Mouse (Mus musculus): ENCODE data around the gene Dok7. TPM values are rescaled to one million over a fixed set of nuclear protein-coding genes. Genes with fewer than 3 reads are reported as not detected.

Gene Dok7
- polyA plus RNA-seq, 1 experiment from 2014 or later: 10.4 TPM

DNA sequence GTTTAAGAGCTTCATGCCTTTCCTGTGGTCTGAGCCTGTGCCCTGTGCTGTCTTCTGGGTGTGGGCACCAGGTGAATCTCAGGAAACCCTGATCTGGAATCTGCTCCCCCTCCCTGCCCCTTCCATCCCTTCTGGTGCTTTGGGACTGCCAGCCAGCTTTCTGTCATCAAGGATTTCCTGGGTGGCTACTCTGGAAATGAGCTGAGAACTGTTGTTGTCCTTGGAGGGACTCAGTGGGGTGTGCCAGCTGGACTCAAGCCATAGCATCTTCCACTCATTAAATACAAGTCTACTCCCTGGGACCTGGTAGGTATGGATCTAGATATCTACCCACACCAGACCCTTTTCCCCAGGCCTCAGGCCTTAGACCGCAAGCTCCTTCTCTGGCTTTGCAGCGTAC, 61.9 kb downstream of the Dok7 start:
- H3K27ac ChIP-seq (ENCODE audit: low read length): no peak overlapping the region

DNA sequence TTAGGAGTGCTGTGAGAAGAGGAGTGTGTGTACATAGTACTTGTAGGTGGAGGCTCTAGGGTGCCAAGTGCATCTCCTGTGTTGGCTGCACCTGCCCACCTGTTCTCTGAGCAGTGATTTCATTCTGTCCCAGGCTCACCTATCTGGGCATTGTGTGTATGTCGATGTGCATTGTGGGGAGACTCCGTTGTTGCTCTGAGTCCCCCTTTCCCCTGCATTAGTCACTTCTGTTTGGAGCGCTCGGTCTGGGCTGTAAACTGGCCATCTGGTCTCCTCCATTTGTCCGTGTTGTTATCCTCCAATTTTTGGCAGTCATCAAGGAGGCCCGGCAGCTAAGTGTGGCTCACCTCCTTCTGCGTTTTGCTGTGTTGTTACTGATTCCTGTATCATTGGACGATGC, 63.5 kb downstream of the Dok7 start:
- no peak overlapping the region for H3K27ac ChIP-seq (ENCODE audit: low read length)
- ATAC-seq: no peak
- 81% methylated on average over 8 of the region's 8 CpGs for WGBS
- no peak overlapping the region for H3K4me2 ChIP-seq (ENCODE audit: low read length)
- H3K4me3 ChIP-seq (ENCODE audit: low read depth, low read length): no peak overlapping the region
- no peaks in the 10 kb centered on the region for H3K36me3 ChIP-seq (ENCODE audit: control insufficient read depth, insufficient read depth, low read length)
- no peaks in the 10 kb centered on the region for H3K9me3 ChIP-seq (replicated peaks; ENCODE audit: control insufficient read depth, low read length, poor library complexity, severe bottlenecking)
- H3K27me3 ChIP-seq (ENCODE audit: control insufficient read depth, insufficient read depth, low read depth, low read length): no peaks in the 10 kb centered on the region
- H3K4me1 ChIP-seq (ENCODE audit: control insufficient read depth, insufficient read depth, low read length): no peaks in the 10 kb centered on the region
- no peak overlapping the region for H3K9ac ChIP-seq (ENCODE audit: low read depth, low read length)

More for the DNA sequence above, 61.9 kb downstream of the Dok7 start:
- WGBS: 93% methylated on average over 2 of the region's 2 CpGs
- Histone ChIP-seq H3K4me2 (ENCODE audit: low read length) (no peak overlapping the region), H3K9ac (ENCODE audit: low read depth, low read length) (no peak overlapping the region), H3K9me3 (replicated peaks; ENCODE audit: control insufficient read depth, low read length, poor library complexity, severe bottlenecking) (no peaks in the 10 kb centered on the region), H3K4me1 (ENCODE audit: control insufficient read depth, insufficient read depth, low read length) (no peaks in the 10 kb centered on the region), H3K27me3 (ENCODE audit: control insufficient read depth, insufficient read depth, low read depth, low read length) (no peaks in the 10 kb centered on the region), H3K36me3 (ENCODE audit: control insufficient read depth, insufficient read depth, low read length) (no peaks in the 10 kb centered on the region), H3K4me3 (ENCODE audit: low read depth, low read length) (no peak overlapping the region)
- no peak for ATAC-seq

DNA sequence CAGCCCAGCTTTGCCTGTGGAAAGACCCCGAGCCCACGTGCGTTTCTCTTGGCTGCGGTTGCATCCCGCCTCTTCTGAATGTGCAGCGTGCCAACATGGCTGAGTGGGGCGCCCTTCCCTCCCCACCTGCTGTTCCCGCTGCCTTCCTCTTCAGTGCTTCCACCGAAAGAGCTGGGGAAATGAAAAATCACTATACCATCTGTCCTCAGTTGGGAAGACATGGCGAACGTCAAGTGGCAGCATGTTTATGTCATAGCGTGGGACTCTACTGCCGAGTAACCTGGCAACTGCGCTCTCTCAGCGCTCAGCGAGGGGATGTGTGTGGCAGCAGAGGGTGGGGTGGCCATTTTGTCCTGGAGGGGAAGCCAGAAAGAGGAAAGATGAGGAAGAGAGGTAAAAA, 72.6 kb downstream of the Dok7 start:
- Histone ChIP-seq H3K4me1 (ENCODE audit: control insufficient read depth, insufficient read depth, low read length) (no peaks in the 10 kb centered on the region), H3K4me2 (ENCODE audit: low read length) (no peak overlapping the region), H3K27ac (ENCODE audit: low read length) (no peak overlapping the region), H3K36me3 (ENCODE audit: control insufficient read depth, insufficient read depth, low read length) (no peaks in the 10 kb centered on the region), H3K9ac (ENCODE audit: low read depth, low read length) (no peak overlapping the region), H3K9me3 (replicated peaks; ENCODE audit: control insufficient read depth, low read length, poor library complexity, severe bottlenecking) (no peaks in the 10 kb centered on the region), H3K4me3 (ENCODE audit: low read depth, low read length) (no peak overlapping the region), H3K27me3 (ENCODE audit: control insufficient read depth, insufficient read depth, low read depth, low read length) (no peaks in the 10 kb centered on the region)
- 84% methylated on average over 16 of the region's 16 CpGs for WGBS
- no peak for ATAC-seq

DNA sequence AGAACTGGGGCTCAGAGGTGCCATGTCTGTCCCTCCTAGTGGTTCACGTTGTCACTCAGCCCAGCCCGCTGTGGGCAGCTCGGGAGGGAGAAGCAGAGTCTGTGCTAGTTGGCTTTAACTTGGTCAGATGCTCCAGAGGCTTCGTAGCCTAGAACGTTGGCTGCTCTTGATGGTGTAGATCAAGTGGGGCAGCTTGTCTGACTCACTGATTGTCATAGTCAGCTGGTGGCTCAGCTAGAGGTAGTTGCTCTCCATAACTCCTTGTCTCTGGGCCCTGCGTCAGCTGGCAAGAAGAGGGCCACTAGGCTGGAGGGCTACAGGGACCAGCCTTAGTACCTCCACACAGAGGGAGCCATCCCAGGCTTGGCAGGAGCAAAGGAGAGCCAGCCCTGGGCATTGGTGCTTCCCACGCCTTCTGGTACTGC, 73.2 kb downstream of the Dok7 start:
- ATAC-seq: no peak
- 93% methylated on average over 7 of the region's 7 CpGs for WGBS

DNA sequence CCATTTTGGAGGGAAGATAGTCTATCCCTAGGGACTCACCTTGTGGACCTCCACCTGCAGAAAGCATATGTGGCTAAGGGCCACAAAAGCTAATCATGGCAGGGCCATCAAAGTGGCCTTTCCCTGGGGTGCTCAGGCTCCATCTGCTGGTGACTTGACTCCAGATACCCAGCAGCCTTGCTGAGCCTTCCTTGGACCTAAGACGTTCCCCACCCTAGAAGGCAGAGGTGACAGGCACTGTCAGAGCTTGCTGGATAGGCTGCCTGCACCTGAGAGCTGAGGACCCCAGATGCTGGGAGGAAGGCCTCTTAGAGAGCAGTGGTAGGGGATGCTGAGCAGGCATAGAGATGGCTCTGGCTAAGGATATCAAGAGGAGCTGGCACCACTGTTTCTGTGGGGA, 74.7 kb downstream of the Dok7 start:
- Histone ChIP-seq H3K4me3 (ENCODE audit: low read depth, low read length) (no peak overlapping the region), H3K36me3 (ENCODE audit: control insufficient read depth, insufficient read depth, low read length) (no peaks in the 10 kb centered on the region), H3K4me1 (ENCODE audit: control insufficient read depth, insufficient read depth, low read length) (no peaks in the 10 kb centered on the region), H3K4me2 (ENCODE audit: low read length) (no peak overlapping the region), H3K9ac (ENCODE audit: low read depth, low read length) (no peak overlapping the region), H3K27me3 (ENCODE audit: control insufficient read depth, insufficient read depth, low read depth, low read length) (no peaks in the 10 kb centered on the region), H3K27ac (ENCODE audit: low read length) (no peak overlapping the region), H3K9me3 (replicated peaks; ENCODE audit: control insufficient read depth, low read length, poor library complexity, severe bottlenecking) (no peaks in the 10 kb centered on the region)
- WGBS: 39% methylated on average over 1 of the region's 1 CpGs
- ATAC-seq: no peak; the same call in 1 of the 2 replicates

More for the DNA sequence above, 73.2 kb downstream of the Dok7 start:
- Histone ChIP-seq H3K4me1 (ENCODE audit: control insufficient read depth, insufficient read depth, low read length) (no peaks in the 10 kb centered on the region), H3K9me3 (replicated peaks; ENCODE audit: control insufficient read depth, low read length, poor library complexity, severe bottlenecking) (no peaks in the 10 kb centered on the region), H3K4me2 (ENCODE audit: low read length) (no peak overlapping the region), H3K27ac (ENCODE audit: low read length) (no peak overlapping the region), H3K36me3 (ENCODE audit: control insufficient read depth, insufficient read depth, low read length) (no peaks in the 10 kb centered on the region), H3K9ac (ENCODE audit: low read depth, low read length) (no peak overlapping the region), H3K27me3 (ENCODE audit: control insufficient read depth, insufficient read depth, low read depth, low read length) (no peaks in the 10 kb centered on the region), H3K4me3 (ENCODE audit: low read depth, low read length) (no peak overlapping the region)

DNA sequence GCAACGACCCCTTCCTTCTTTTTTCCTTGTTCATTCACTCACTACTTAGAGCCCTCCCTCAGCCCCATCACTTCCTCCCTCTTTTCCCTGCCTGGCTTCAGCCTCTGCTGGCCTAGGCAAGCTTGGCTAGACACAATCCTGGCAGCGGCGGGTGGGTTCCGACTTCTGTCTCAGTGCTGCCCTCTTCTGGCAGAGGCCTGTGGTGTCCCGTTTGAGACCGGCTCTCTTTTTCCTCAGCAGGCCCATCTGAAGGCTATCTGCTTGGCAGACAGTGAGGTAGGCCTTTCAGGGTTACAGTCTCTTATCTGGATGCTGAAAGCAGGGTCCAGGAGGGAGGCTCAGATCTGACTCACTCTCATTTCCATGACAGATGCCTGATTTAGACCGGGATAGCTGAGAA, 75.2 kb downstream of the Dok7 start:
- no peak overlapping the region for H3K27ac ChIP-seq (ENCODE audit: low read length)
- H3K4me3 ChIP-seq (ENCODE audit: low read depth, low read length): no peak overlapping the region
- H3K4me1 ChIP-seq (ENCODE audit: control insufficient read depth, insufficient read depth, low read length): no peaks in the 10 kb centered on the region
- H3K27me3 ChIP-seq (ENCODE audit: control insufficient read depth, insufficient read depth, low read depth, low read length): no peaks in the 10 kb centered on the region
- ATAC-seq: peak; percentile 54; the same call in 1 of the 2 replicates
- WGBS: 6% methylated on average over 7 of the region's 7 CpGs
- H3K9ac ChIP-seq (ENCODE audit: low read depth, low read length): no peak overlapping the region
- H3K9me3 ChIP-seq (replicated peaks; ENCODE audit: control insufficient read depth, low read length, poor library complexity, severe bottlenecking): no peaks in the 10 kb centered on the region
- H3K36me3 ChIP-seq (ENCODE audit: control insufficient read depth, insufficient read depth, low read length): no peaks in the 10 kb centered on the region
- H3K4me2 ChIP-seq (ENCODE audit: low read length): no peak overlapping the region

DNA sequence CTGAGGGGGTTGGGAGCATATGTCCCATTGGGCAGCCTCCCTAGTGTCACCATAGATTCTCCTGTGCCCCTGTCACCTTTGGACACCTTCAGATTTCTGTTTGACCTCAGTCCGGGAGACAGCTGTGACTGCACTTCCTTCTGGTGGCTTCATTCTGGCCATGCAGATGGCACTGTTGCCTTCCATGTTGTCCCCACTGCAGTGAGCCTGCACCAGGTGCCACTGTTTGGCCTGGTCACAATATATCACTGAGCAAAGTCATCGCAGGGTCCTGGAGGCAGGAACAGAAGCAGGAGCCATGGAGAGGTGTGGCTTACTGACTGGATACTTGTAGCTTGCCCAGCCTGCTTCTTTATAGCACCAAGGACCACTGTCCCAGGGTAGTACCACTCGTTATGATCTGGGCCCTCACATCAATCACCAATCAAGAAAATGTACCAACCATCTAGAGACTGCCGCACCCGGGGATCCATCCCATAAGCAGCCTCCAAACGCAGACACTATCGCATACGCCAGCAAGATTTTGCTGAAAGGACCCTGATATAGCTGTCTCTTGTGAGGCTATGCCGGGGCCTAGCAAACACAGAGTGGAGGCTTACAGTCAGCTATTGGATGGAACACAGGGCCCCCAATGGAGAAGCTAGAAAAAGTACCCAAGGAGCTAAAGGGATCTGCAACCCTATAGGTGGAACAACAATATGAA, 75.9 kb downstream of the Dok7 start:
- ATAC-seq: no peak
- Histone ChIP-seq H3K4me3 (ENCODE audit: low read depth, low read length) (no peak overlapping the region), H3K36me3 (ENCODE audit: control insufficient read depth, insufficient read depth, low read length) (no peaks in the 10 kb centered on the region), H3K9me3 (replicated peaks; ENCODE audit: control insufficient read depth, low read length, poor library complexity, severe bottlenecking) (no peaks in the 10 kb centered on the region), H3K4me2 (ENCODE audit: low read length) (no peak overlapping the region), H3K27me3 (ENCODE audit: control insufficient read depth, insufficient read depth, low read depth, low read length) (no peaks in the 10 kb centered on the region), H3K27ac (ENCODE audit: low read length) (no peak overlapping the region), H3K9ac (ENCODE audit: low read depth, low read length) (no peak overlapping the region), H3K4me1 (ENCODE audit: control insufficient read depth, insufficient read depth, low read length) (no peaks in the 10 kb centered on the region)
- 94% methylated on average over 9 of the region's 9 CpGs for WGBS

DNA sequence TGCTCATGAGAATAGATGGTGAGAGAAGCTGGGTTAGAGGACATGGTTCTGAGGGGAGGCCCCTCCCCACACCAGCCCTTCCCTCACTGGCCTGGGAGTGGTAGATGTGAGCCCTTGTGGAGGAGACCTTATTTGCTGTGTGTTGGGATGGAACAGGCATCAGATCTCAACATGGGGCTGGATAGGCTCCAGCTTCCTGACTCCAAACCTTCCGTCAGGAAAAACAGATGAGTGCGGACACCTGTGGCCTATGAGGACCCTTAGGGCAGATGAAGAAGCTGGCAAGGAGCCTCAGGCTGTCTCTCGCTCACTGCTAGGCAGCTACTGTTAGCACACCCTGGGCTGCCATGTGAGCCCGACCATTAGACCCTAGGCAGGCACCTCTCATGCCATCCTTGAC, 76.9 kb downstream of the Dok7 start:
- 90% methylated on average over 4 of the region's 4 CpGs for WGBS

DNA sequence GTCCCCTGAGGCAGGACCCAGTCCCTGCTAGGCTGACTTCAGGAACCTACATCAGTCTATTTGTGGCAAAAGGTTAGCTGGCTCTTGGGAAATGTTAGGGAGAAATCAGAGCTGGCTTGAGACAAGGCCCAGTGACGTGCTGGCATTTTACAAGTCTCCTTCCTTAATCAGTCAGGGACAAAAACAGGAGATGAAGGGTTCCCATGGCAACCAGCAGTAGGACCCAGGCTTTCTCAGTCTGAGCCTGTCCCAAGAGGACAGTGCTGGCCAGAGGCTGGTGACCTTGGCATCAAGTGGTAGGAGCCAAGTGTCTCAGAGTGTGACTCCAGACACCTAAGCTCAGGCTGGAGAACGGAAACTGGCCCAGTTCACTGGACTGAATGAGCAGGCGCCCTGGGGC, 77.7 kb downstream of the Dok7 start:
- 55% methylated on average over 3 of the region's 3 CpGs for WGBS
- no peak for ATAC-seq
- Histone ChIP-seq H3K27ac (ENCODE audit: low read length) (no peak overlapping the region), H3K4me1 (ENCODE audit: control insufficient read depth, insufficient read depth, low read length) (0 out of 2 replicates have a peak, but pooled peaks cover 2% of the 10 kb centered on the region), H3K4me2 (ENCODE audit: low read length) (no peak overlapping the region), H3K9ac (ENCODE audit: low read depth, low read length) (no peak overlapping the region), H3K4me3 (ENCODE audit: low read depth, low read length) (no peak overlapping the region), H3K9me3 (replicated peaks; ENCODE audit: control insufficient read depth, low read length, poor library complexity, severe bottlenecking) (no peaks in the 10 kb centered on the region), H3K36me3 (ENCODE audit: control insufficient read depth, insufficient read depth, low read length) (no peaks in the 10 kb centered on the region), H3K27me3 (ENCODE audit: control insufficient read depth, insufficient read depth, low read depth, low read length) (no peaks in the 10 kb centered on the region)

More for the DNA sequence above, 76.9 kb downstream of the Dok7 start:
- no peak overlapping the region for H3K4me2 ChIP-seq (ENCODE audit: low read length)
- H3K4me1 ChIP-seq (ENCODE audit: control insufficient read depth, insufficient read depth, low read length): 0 out of 2 replicates have a peak, but pooled peaks cover 2% of the 10 kb centered on the region
- no peaks in the 10 kb centered on the region for H3K36me3 ChIP-seq (ENCODE audit: control insufficient read depth, insufficient read depth, low read length)
- H3K9ac ChIP-seq (ENCODE audit: low read depth, low read length): no peak overlapping the region
- ATAC-seq: no peak
- H3K27me3 ChIP-seq (ENCODE audit: control insufficient read depth, insufficient read depth, low read depth, low read length): no peaks in the 10 kb centered on the region
- H3K27ac ChIP-seq (ENCODE audit: low read length): no peak overlapping the region
- H3K4me3 ChIP-seq (ENCODE audit: low read depth, low read length): no peak overlapping the region
- H3K9me3 ChIP-seq (replicated peaks; ENCODE audit: control insufficient read depth, low read length, poor library complexity, severe bottlenecking): no peaks in the 10 kb centered on the region

Measured in midbrain, embryonic 16.5 days (tissue).